Mouse (Mus musculus) bone marrow macrophage, adult 2 months (primary cell): Measurements from ENCODE around the gene Dthd1.

Source experiments
- CTCF ChIP-seq: IDR thresholded peaks from 2 replicates; pipeline ENCODE4 v1.5.1; 2012; ENCODE audit warnings: low read depth, mild to moderate bottlenecking, low read length, moderate library complexity
- POLR2A ChIP-seq: IDR thresholded peaks from 2 replicates; pipeline ENCODE4 v1.6.1; 2012; ENCODE audit warnings: mild to moderate bottlenecking, low read depth, low read length, borderline replicate concordance

GRCm38 (mm10) chr5:62765459-62765783 is 48.2 kb upstream of the Dthd1 start:
- TF ChIP-seq CTCF (no peak), POLR2A (no peak)
